Mouse (Mus musculus): Measurements from ENCODE around the gene Bptf.
"Not testable (repeated sequence)": the region's sequence is repeated elsewhere in the genome, so short reads cannot be mapped to it uniquely, and the experiment has no call there.

Bptf gene

GRCm38 (mm10) chr11:107131749-107132421 lies at the start of gene Bptf:
Bptf (minus strand) TSS chr11:107132127.
- DNase-seq = peak; percentile 89 to 95

- no peak for DNase-seq
Observed at GRCm38 (mm10) chr11:107161215-107161614, 29.3 kb upstream of the Bptf start.

- DNase-seq = no peak
Observed at GRCm38 (mm10) chr11:107159034-107159433, 27.1 kb upstream of the Bptf start.

GRCm38 (mm10) chr11:107156977-107157642 lies 25.2 kb upstream of the Bptf start:
- DNase-seq = no peak

GRCm38 (mm10) chr11:107155292-107155691 lies 23.4 kb upstream of the Bptf start:
- no peak for DNase-seq

GRCm38 (mm10) chr11:107154431-107154830 lies 22.5 kb upstream of the Bptf start:
- no peak for DNase-seq

GRCm38 (mm10) chr11:107153645-107154044 lies 21.7 kb upstream of the Bptf start:
- DNase-seq = no peak

- peak in 1 of 2 experiments; percentile 20 for DNase-seq
Observed at GRCm38 (mm10) chr11:107151809-107152208, 19.9 kb upstream of the Bptf start.

- DNase-seq = not testable (repeated sequence)
Observed at GRCm38 (mm10) chr11:107143956-107144355, 12.0 kb upstream of the Bptf start.

- DNase-seq = no peak
Observed at GRCm38 (mm10) chr11:107142382-107142781, 10.5 kb upstream of the Bptf start.

GRCm38 (mm10) chr11:107140756-107141155 lies 8.8 kb upstream of the Bptf start:
- DNase-seq = no peak

GRCm38 (mm10) chr11:107138633-107139032 lies 6.7 kb upstream of the Bptf start:
- DNase-seq = peak in 1 of 2 experiments; percentile 50

- DNase-seq = no peak
Observed at GRCm38 (mm10) chr11:107137593-107137992, 5.7 kb upstream of the Bptf start.

GRCm38 (mm10) chr11:107136458-107136857 lies 4.5 kb upstream of the Bptf start:
- DNase-seq = not testable (repeated sequence)

GRCm38 (mm10) chr11:107135741-107136140 lies 3.8 kb upstream of the Bptf start:
- no peak for DNase-seq

GRCm38 (mm10) chr11:107132426-107132825 lies 499 bp upstream of the Bptf start:
- peak; percentile 64 to 65 for DNase-seq

GRCm38 (mm10) chr11:107130879-107131748 lies 813 bp downstream of the Bptf start:
- peak; percentile 76 to 89 for DNase-seq

- no peak for DNase-seq
Observed at GRCm38 (mm10) chr11:107130221-107130788, 1.6 kb downstream of the Bptf start.

GRCm38 (mm10) chr11:107129641-107130040 lies 2.3 kb downstream of the Bptf start:
- no peak for DNase-seq

GRCm38 (mm10) chr11:107126716-107127115 lies 5.2 kb downstream of the Bptf start:
- DNase-seq = not testable (repeated sequence)

- DNase-seq = no peak
Observed at GRCm38 (mm10) chr11:107125011-107125410, 6.9 kb downstream of the Bptf start.

- DNase-seq = peak; percentile 84 to 91
Observed at GRCm38 (mm10) chr11:107124327-107124731, 7.6 kb downstream of the Bptf start.

- DNase-seq = no peak
Observed at GRCm38 (mm10) chr11:107117789-107118188, 14.1 kb downstream of the Bptf start.
